Mouse (Mus musculus): Measurements from ENCODE around the gene Tppp2.

Tppp2 gene

DNA sequence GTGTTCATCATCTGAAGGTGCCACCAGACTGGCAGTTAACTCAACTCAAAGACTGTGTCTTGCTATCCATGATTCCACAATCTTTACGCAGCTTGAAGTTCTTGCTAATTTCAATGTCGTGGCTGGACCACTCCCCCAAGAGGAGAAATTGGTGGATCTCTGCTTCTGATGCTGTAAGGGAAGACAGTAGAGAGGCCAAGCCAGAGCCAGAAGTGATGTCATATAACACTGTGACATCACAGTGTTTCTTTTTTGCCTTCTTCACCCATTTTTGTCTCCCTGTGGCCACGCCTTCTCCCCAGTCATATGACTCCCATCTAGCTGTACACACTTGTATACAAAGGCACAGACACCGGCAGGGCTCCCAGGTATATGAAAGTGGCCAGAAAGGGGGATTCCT, at the start of gene Tppp2:
Gene Tppp2 (plus strand): TSS at position 301 of the 400 bp plus-strand sequence.
- DNase-seq (ENCODE audit: low read depth, low spot score) = no peak

DNA sequence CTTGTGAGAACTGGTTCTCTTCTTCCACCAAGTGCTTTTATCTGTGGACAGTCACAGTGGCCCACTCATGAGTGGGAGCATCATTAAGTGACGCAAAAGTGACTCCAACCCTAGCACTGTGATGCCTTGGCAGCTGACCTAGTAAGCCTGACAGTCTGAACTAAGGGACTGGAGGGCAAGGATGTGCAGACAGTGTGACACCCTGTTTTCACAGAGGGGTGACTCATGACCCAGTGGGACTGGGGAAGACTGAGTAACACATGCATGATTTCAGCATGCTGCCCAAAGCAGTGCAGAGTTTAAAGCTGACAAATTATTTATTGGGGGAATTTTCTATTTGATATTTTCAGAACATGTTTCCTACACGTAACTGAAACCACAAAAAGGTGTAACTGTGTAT, 47.5 kb upstream of the Tppp2 start:
- DNase-seq (ENCODE audit: low read depth, low spot score) = no peak

- DNase-seq (ENCODE audit: low read depth, low spot score) = no peak
These were observed 46.5 kb upstream of the Tppp2 start for GRCm38 (mm10) chr14:51871741-51872140.

DNA sequence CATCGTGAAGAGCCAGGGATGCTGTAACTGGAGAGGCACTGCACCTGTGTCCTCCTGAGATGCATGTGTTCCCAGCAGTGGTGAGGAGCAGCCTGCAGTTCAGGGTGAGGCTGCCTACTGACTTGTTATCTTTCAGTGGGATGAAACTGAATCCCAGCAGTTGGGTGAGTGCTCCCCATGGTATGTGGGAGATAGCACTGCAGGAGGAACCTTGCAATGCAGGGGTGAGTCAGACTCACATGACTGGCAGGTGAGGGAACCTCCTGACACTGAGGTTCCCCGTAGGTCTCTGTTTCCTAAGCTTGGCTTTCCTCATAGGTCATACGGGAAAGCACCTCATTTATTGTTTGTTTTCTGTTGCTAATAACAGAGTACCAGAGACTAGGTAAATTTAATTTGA, 40.7 kb upstream of the Tppp2 start:
- DNase-seq (ENCODE audit: low read depth, low spot score) = no peak

DNA sequence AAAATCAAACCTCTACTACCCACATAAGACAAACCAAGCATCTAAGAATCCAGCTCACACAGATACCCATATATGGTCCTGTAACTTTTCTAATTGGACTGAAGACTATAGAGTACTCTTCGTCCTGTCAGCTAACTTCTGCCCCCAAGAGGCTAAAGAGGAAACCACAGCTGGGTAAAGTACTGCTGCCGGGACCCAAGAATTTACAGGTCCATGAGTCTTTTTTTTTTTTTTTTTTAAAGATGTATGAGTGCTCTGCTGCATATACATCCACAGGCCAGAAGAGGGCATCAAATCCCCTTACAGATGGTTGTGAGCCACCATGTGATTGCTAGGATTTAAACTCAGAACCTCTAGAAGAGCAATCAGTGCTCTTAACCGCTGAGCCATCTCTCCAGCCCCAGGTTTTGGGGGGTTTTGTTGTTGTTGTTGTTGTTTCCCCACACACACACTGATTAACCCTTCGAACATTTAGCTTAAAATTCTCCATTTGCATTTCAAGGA, 34.6 kb upstream of the Tppp2 start:
- DNase-seq (ENCODE audit: low read depth, low spot score) = peak; percentile 71

GRCm38 (mm10) chr14:51884031-51884544, 34.1 kb upstream of the Tppp2 start:
- DNase-seq (ENCODE audit: low read depth, low spot score) = no peak

- DNase-seq (ENCODE audit: low read depth, low spot score) = peak; percentile 97
These were observed 33.5 kb upstream of the Tppp2 start, which contains the start of gene Mettl17 for GRCm38 (mm10) chr14:51884598-51885331. Mettl17 (plus strand) TSS chr14:51884842.

GRCm38 (mm10) chr14:51886051-51886450, 32.2 kb upstream of the Tppp2 start:
- DNase-seq (ENCODE audit: low read depth, low spot score) = no peak

DNA sequence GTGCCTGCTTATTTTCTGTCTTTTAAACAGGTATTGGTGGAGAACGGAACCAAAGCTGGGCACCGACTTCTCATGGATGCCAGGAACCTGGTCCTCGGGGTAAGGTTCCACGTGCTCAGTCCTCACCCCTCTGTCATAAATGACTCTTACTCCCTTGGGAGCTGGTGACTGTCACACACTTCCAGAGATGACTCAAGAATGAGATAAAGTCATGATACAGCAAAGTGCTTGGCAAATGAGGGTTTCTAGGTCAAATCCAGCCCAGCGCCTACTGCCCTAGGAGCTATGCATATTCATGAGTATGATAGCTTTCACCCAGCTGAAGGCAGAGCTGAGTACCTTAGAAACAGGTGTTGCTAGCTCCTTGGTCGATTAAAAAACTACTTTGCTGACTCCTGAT, 28.4 kb upstream of the Tppp2 start:
- no peak for DNase-seq (ENCODE audit: low read depth, low spot score)

- no peak for DNase-seq (ENCODE audit: low read depth, low spot score)
These were observed 25.9 kb upstream of the Tppp2 start, which contains the start of gene Slc39a2 for GRCm38 (mm10) chr14:51892191-51892939. Slc39a2 (plus strand) TSS chr14:51892889.

GRCm38 (mm10) chr14:51893094-51893794, 25.0 kb upstream of the Tppp2 start:
- DNase-seq (ENCODE audit: low read depth, low spot score) = no peak

DNA sequence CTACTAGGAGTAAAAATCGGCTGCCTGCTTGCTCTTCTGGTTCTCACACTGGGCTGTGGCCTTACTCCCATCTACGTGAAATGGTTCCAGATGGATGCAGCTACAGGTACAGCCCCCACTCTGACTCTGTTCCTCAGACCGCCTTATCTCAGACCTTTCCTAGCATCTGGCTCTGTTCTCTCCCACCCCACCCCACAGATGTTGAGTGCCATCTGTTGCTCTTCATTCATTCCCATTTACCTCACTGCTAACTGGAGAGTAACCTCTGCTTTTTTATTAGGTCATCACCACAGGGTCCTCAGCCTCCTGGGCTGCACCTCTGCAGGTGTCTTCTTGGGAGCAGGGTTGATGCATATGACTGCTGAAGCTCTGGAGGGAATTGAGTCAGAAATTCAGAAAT, 24.4 kb upstream of the Tppp2 start:
- DNase-seq (ENCODE audit: low read depth, low spot score) = no peak

DNA sequence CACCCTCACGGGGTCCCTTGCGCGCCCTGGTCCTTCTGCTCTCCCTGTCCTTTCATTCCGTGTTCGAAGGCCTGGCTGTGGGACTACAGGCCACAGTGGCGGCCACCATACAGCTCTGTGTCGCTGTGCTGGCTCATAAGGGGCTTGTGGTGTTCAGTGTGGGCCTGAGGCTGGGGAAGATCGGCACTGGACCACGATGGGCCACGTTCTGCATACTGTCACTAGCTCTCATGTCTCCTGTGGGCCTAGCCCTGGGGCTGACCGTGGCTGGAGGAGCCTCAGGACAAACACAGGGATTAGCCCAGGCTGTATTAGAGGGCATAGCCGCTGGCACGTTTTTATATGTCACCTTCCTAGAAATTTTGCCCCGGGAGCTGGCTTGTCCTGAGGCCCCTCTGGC, 23.2 kb upstream of the Tppp2 start:
- no peak for DNase-seq (ENCODE audit: low read depth, low spot score)

- no peak for DNase-seq (ENCODE audit: low read depth, low spot score)
These were observed 22.2 kb upstream of the Tppp2 start for GRCm38 (mm10) chr14:51896019-51896418.

DNA sequence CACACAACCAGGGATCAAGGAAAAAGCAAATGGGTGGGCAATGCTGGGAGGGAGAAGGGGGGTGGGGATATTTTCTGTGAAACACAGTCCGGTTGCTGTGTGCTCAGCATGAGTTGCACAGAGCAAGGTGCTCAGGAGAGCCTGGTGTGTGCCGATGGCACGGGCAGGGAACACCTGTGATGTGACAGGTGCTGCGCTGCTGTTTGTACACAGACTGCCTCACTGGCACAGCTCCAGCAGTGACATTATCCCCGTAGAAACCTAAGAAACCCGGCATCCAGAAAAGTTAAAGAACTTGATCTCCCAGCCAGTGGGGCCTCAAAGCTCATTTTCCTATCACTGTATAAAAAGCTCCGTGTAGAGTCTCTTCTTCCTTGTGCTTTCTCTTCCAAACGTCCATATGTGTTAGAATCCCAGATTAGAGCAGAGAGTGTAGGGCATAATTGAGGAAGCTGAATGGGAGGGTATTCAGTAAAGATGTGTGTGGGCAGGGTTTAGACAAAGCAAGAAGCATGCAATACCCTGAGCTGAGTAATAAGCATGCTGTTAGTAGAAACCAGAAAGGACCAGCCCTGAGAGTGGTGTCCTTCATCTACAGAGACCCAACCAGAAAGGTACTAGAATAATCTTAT, 21.6 kb upstream of the Tppp2 start:
- no peak for DNase-seq (ENCODE audit: low read depth, low spot score)

GRCm38 (mm10) chr14:51899351-51899750, 18.9 kb upstream of the Tppp2 start:
- DNase-seq (ENCODE audit: low read depth, low spot score) = no peak

- DNase-seq (ENCODE audit: low read depth, low spot score) = peak; percentile 75
These were observed 15.2 kb upstream of the Tppp2 start for GRCm38 (mm10) chr14:51902806-51903710.

- DNase-seq (ENCODE audit: low read depth, low spot score) = no peak
These were observed 14.4 kb upstream of the Tppp2 start for GRCm38 (mm10) chr14:51903782-51904181.

GRCm38 (mm10) chr14:51904706-51905105, 13.5 kb upstream of the Tppp2 start:
- no peak for DNase-seq (ENCODE audit: low read depth, low spot score)

DNA sequence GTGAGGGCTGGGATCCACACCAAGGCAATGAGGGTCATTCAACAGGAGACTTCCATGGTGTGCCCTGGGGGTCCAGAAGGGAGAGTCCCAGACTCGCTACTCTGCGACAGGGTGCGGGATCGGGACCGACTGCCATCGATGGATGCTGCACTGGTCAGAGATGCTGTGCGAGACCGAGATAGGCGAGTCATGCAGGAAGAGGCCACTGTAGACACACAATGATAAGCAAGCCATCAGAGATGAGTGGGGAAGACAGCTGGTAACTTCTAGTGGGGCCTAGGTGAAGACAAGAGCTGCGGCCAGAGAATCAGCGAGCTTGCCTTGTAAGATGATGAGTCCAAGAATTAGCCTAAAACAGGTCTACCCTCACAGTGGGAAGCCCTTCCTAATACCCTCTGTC, 12.1 kb upstream of the Tppp2 start:
- DNase-seq (ENCODE audit: low read depth, low spot score) = no peak

Data from skeletal muscle tissue, adult 2 months (tissue).